Mouse (Mus musculus) heart, embryonic 16.5 days (tissue): Measurements from ENCODE around the gene Vps29. TPM values are rescaled to one million over a fixed set of nuclear protein-coding genes. Genes with fewer than 3 reads are reported as not detected.

Experiments
- ATAC-seq: fragments of 200-750 bp; cut with Nextera tagmentation; replicated peaks from 2 replicates; pipeline ENCODE4 v1.8.0; 2017; ENCODE audit warnings: moderate number of reproducible peaks; ENCODE audit not compliant: insufficient read depth, low FRiP score; ENCODE audit errors: extremely low read depth
- H3K27ac ChIP-seq: fragments of 300-500 bp; sonication (generic); 2 replicates; pipeline ENCODE4 v1.5.1; 2014; ENCODE audit warnings: mild to moderate bottlenecking, low read length, control low read depth, moderate library complexity
- H3K27me3 ChIP-seq: fragments of 300-500 bp; sonication (generic); 2 replicates; pipeline ENCODE4 v1.6.1; 2014; ENCODE audit warnings: low read length, mixed read lengths; ENCODE audit not compliant: control insufficient read depth, insufficient read depth
- H3K36me3 ChIP-seq: fragments of 300-500 bp; sonication (generic); 2 replicates; pipeline ENCODE4 v1.6.1; 2014; ENCODE audit not compliant: control insufficient read depth, insufficient read depth
- H3K4me1 ChIP-seq: fragments of 300-500 bp; sonication (generic); 2 replicates; pipeline ENCODE4 v1.6.1; 2014; ENCODE audit warnings: low read length, mixed read lengths; ENCODE audit not compliant: control insufficient read depth, insufficient read depth
- H3K4me2 ChIP-seq: fragments of 300-500 bp; sonication (generic); 2 replicates; pipeline ENCODE4 v1.6.1; 2014; ENCODE audit warnings: low read depth, mild to moderate bottlenecking, control low read depth, low read length
- H3K4me3 ChIP-seq: fragments of 300-500 bp; sonication (generic); 2 replicates; pipeline ENCODE4 v1.5.1; 2014; ENCODE audit warnings: mild to moderate bottlenecking, control low read depth, low read length
- H3K9ac ChIP-seq: fragments of 300-500 bp; sonication (generic); 2 replicates; pipeline ENCODE4 v1.6.1; 2014; ENCODE audit warnings: low read length, control low read depth
- H3K9me3 ChIP-seq: fragments of 300-500 bp; sonication (generic); replicated peaks from 2 replicates; pipeline ENCODE4 v1.6.1; 2016; ENCODE audit warnings: low read length; ENCODE audit not compliant: control insufficient read depth
- WGBS: fragments of 180-500 bp; shearing (Covaris S2); extraction: QIAGEN DNeasy Blood & Tissue Kit; methylation state at CpG from one replicate; pipeline ENCODE4 v1.1.7; 2014; 5-methylcytosine and 5-hydroxymethylcytosine counted together
- polyA plus RNA-seq: library from polyadenylated mRNA; unstranded; fragments of >200 nt; fragmentation: Nextera tagmentation; extraction: Ambion mirVana; gene quantifications from 2 replicates; pipeline ENCODE4 v1.2.1, GENCODE M21; 2015

Vps29 gene
- 198 and 200 TPM in 2 replicates for polyA plus RNA-seq

GRCm38 (mm10) chr5:122353807-122354491, at the start of gene Vps29, which contains the start of gene Rad9b:
Vps29 (plus strand) TSS chr5:122354369.
Rad9b (minus strand) TSS chr5:122354233.
- no peaks in the 10 kb centered on the region for H3K9me3 ChIP-seq
- H3K4me2 ChIP-seq, result peak within 1 kb of the TSS; percentile 92
- no peaks in the 10 kb centered on the region for H3K27me3 ChIP-seq
- peak within 1 kb of the TSS; percentile 83 for H3K4me3 ChIP-seq
- 2% methylated on average over 51 of the region's 51 CpGs for WGBS
- ATAC-seq, result peak; percentile 92
- peak within 1 kb of the TSS; percentile 87 for H3K9ac ChIP-seq
- H3K4me1 ChIP-seq, result 0 out of 2 replicates have a peak, but pooled peaks cover 2% of the 10 kb centered on the region
- H3K27ac ChIP-seq, result peak within 1 kb of the TSS; percentile 83
- no peaks in the 10 kb centered on the region for H3K36me3 ChIP-seq

- Histone ChIP-seq H3K4me3 (no peak overlapping the region), H3K4me2 (no peak overlapping the region), H3K27ac (0 out of 2 replicates have a peak overlapping the region, but pooled peaks have one; percentile 28), H3K27me3 (no peaks in the 10 kb centered on the region), H3K36me3 (peaks cover 7% of the 10 kb centered on the region), H3K9ac (no peak overlapping the region), H3K4me1 (peaks cover 38% of the 10 kb centered on the region), H3K9me3 (no peaks in the 10 kb centered on the region)
- no peak for ATAC-seq
- 54% methylated on average over 6 of the region's 6 CpGs for WGBS
Measured at GRCm38 (mm10) chr5:122304541-122304940, 49.6 kb upstream of the Vps29 start.

- no peak overlapping the region for H3K4me2 ChIP-seq
- ATAC-seq, result no peak
- no peak overlapping the region for H3K9ac ChIP-seq
- H3K36me3 ChIP-seq, result peaks cover 8% of the 10 kb centered on the region
- peaks cover 36% of the 10 kb centered on the region for H3K4me1 ChIP-seq
- 95% methylated on average over 7 of the region's 7 CpGs for WGBS
- no peaks in the 10 kb centered on the region for H3K9me3 ChIP-seq
- no peak overlapping the region for H3K4me3 ChIP-seq
- no peak overlapping the region for H3K27ac ChIP-seq
- H3K27me3 ChIP-seq, result no peaks in the 10 kb centered on the region
Measured at GRCm38 (mm10) chr5:122305472-122305871, 48.7 kb upstream of the Vps29 start.

- H3K4me3 ChIP-seq, result no peak overlapping the region
- peaks cover 37% of the 10 kb centered on the region for H3K4me1 ChIP-seq
- H3K9ac ChIP-seq, result no peak overlapping the region
- H3K27ac ChIP-seq, result no peak overlapping the region
- WGBS, result 78% methylated on average over 3 of the region's 3 CpGs
- H3K9me3 ChIP-seq, result no peaks in the 10 kb centered on the region
- ATAC-seq, result no peak
- H3K27me3 ChIP-seq, result no peaks in the 10 kb centered on the region
- H3K4me2 ChIP-seq, result no peak overlapping the region
- H3K36me3 ChIP-seq, result peaks cover 8% of the 10 kb centered on the region
Measured at GRCm38 (mm10) chr5:122306536-122306935, 47.6 kb upstream of the Vps29 start.

- Histone ChIP-seq H3K4me1 (peaks cover 22% of the 10 kb centered on the region), H3K9ac (no peak overlapping the region), H3K27ac (peak overlapping the region; percentile 24), H3K36me3 (peaks cover 13% of the 10 kb centered on the region), H3K27me3 (no peaks in the 10 kb centered on the region), H3K4me2 (no peak overlapping the region), H3K4me3 (no peak overlapping the region), H3K9me3 (no peaks in the 10 kb centered on the region)
- 58% methylated on average over 8 of the region's 8 CpGs for WGBS
- no peak for ATAC-seq
Measured at GRCm38 (mm10) chr5:122310699-122311098, 43.5 kb upstream of the Vps29 start.

GRCm38 (mm10) chr5:122311692-122312091, 42.5 kb upstream of the Vps29 start:
- Histone ChIP-seq H3K27me3 (no peaks in the 10 kb centered on the region), H3K4me1 (peaks cover 29% of the 10 kb centered on the region), H3K36me3 (peaks cover 13% of the 10 kb centered on the region), H3K4me2 (no peak overlapping the region), H3K4me3 (no peak overlapping the region), H3K27ac (no peak overlapping the region), H3K9ac (no peak overlapping the region), H3K9me3 (no peaks in the 10 kb centered on the region)
- no peak for ATAC-seq
- 62% methylated on average over 7 of the region's 7 CpGs for WGBS

GRCm38 (mm10) chr5:122312346-122312745, 41.8 kb upstream of the Vps29 start:
- WGBS, result 81% methylated on average over 4 of the region's 4 CpGs

GRCm38 (mm10) chr5:122312942-122313684, 41.1 kb upstream of the Vps29 start:
- H3K4me1 ChIP-seq, result peaks cover 43% of the 10 kb centered on the region
- no peaks in the 10 kb centered on the region for H3K27me3 ChIP-seq
- no peak overlapping the region for H3K4me3 ChIP-seq
- H3K27ac ChIP-seq, result no peak overlapping the region; the same call in 1 of the 2 replicates
- H3K4me2 ChIP-seq, result no peak overlapping the region
- H3K9me3 ChIP-seq, result no peaks in the 10 kb centered on the region
- H3K36me3 ChIP-seq, result peaks cover 17% of the 10 kb centered on the region
- 86% methylated on average over 17 of the region's 17 CpGs for WGBS
- ATAC-seq, result no peak
- no peak overlapping the region for H3K9ac ChIP-seq

More at GRCm38 (mm10) chr5:122312346-122312745, 41.8 kb upstream of the Vps29 start:
- Histone ChIP-seq H3K9ac (no peak overlapping the region), H3K36me3 (peaks cover 16% of the 10 kb centered on the region), H3K27ac (no peak overlapping the region), H3K27me3 (no peaks in the 10 kb centered on the region), H3K4me3 (no peak overlapping the region), H3K9me3 (no peaks in the 10 kb centered on the region), H3K4me2 (no peak overlapping the region), H3K4me1 (peaks cover 36% of the 10 kb centered on the region)
- ATAC-seq, result no peak
